Mouse (Mus musculus) heart, adult 2 months (tissue): ENCODE results near the gene Odc1. TPM values are rescaled to one million over a fixed set of nuclear protein-coding genes. Genes with fewer than 3 reads are reported as not detected.
A peak's percentile ranks its signal among the peaks of the same experiment; 100 is the strongest.

Experiments used
- DNase-seq, 2 experiments: peaks; one replicate each; pipeline ENCODE4 v3.0.0; 2021
- H3K27ac ChIP-seq: fragments of 200-600 bp; 2 replicates; pipeline ENCODE4 v1.8.1; 2022
- H3K27me3 ChIP-seq: fragments of 200-500 bp; 2 replicates; pipeline ENCODE4 v1.6.1; 2012; ENCODE audit warnings: mild to moderate bottlenecking, low read length, inconsistent platforms, mixed read lengths; ENCODE audit not compliant: control insufficient read depth, insufficient read depth
- H3K36me3 ChIP-seq: fragments of 200-500 bp; 2 replicates; pipeline ENCODE4 v1.6.1; 2012; ENCODE audit warnings: low read length, inconsistent platforms; ENCODE audit not compliant: control insufficient read depth, insufficient read depth
- H3K4me1 ChIP-seq: fragments of 200-500 bp; 2 replicates; pipeline ENCODE4 v1.6.1; 2011; ENCODE audit warnings: low read length; ENCODE audit not compliant: control insufficient read depth, insufficient read depth
- H3K4me3 ChIP-seq: fragments of 200-600 bp; 2 replicates; pipeline ENCODE4 v1.8.1; 2022
- H3K79me2 ChIP-seq: fragments of 200-500 bp; replicated peaks from 2 replicates; pipeline ENCODE4 v1.6.1; 2012; ENCODE audit warnings: mild to moderate bottlenecking, inconsistent platforms, low read length, moderate library complexity, mixed read lengths; ENCODE audit not compliant: control insufficient read depth, insufficient read depth
- H3K9ac ChIP-seq: fragments of 200-500 bp; 2 replicates; pipeline ENCODE4 v1.6.1; 2012; ENCODE audit warnings: low read depth, mild to moderate bottlenecking, control low read depth, inconsistent platforms, low read length, mixed read lengths
- CTCF ChIP-seq: fragments of 200-600 bp; IDR thresholded peaks from 2 replicates; pipeline ENCODE4 v1.8.1; 2022; ENCODE audit warnings: antibody characterized with exemption, mild to moderate bottlenecking, moderate library complexity
- EP300 ChIP-seq: fragments of 200-500 bp; IDR thresholded peaks from 2 replicates; pipeline ENCODE4 v1.6.1; 2011; ENCODE audit warnings: low read depth, low read length, control low read depth; ENCODE audit not compliant: insufficient read depth
- POLR2A ChIP-seq: fragments of 200-500 bp; IDR thresholded peaks from 2 replicates; pipeline ENCODE4 v1.6.1; 2011; ENCODE audit warnings: mild to moderate bottlenecking, low read depth, low read length, control low read depth; ENCODE audit not compliant: insufficient read depth
- WGBS: fragments of 180-500 bp; shearing (Covaris S2); methylation state at CpG from one replicate; pipeline ENCODE4 v1.1.7; 2018; 5-methylcytosine and 5-hydroxymethylcytosine counted together
- intact Hi-C: fragments of 180-260 bp; cut with DNase I; formaldehyde crosslinking; loops from one replicate; pipeline ENCODE4 v1.15.1; 2025
- polyA plus RNA-seq: library from polyadenylated mRNA; depleted of rRNA; stranded (reverse); fragments of >200 nt; gene quantifications from 2 replicates; pipeline ENCODE4 v1.2.3, GENCODE M21; 2012
- total RNA-seq, 2 experiments: library from RNA; stranded (reverse); gene quantifications; 2 replicates each; pipeline ENCODE4 v1.2.3; 2021

The Odc1 gene
- total and polyA plus RNA-seq, 3 experiments = 52.7 to 74.4 (median 72.2) TPM

- TF ChIP-seq POLR2A (no peak), EP300 (no peak), CTCF (no peak)
- Histone ChIP-seq H3K36me3 (no peaks in the 10 kb centered on the region), H3K27me3 (no peaks in the 10 kb centered on the region), H3K4me1 (peaks cover 1% of the 10 kb centered on the region; the same call in 1 of the 2 replicates), H3K79me2 (no peaks in the 10 kb centered on the region), H3K4me3 (no peak overlapping the region), H3K27ac (no peak overlapping the region), H3K9ac (no peak overlapping the region)
- DNase-seq = no peak
- intact Hi-C loops = no loop called here
- WGBS = 79% methylated on average over 4 of the region's 4 CpGs
These were observed 30.0 kb downstream of the Odc1 start for GRCm38 (mm10) chr12:17574591-17574990.

DNA sequence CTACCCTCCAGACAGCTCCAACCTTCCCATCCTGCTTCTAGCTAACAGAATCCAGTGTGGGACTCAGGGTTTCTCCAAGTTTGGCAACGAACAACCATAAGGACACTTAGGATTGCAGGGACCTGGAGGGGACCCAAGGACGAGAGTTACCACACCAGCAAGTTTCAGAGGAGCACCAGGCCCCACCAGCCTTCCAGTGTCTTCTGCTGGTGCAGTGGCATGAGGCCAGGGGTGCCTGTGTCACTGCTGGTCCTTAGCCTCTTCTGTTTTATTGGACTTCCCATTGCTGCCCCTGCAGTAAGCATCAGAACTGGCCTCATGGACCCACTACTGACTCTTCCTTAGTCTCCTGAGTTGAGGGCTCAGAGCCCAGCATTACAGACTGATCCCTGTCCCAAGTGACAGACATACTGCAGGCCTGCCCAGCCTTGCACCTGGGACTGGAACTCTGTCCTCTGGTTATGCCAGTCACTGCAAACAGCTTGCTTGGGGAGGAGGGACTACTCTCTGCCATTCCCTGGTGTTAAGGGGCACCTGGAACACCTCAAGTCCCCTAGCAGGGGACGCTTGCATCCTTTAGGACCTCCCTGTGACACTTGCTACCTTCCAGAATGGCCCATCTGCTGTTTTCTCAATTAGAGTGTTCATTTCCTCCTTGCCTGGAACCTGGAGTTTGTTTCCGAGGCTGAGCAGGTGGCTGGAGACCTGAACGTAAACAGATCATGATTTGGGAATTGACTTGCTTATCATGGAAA is 30.7 kb downstream of the Odc1 start:
- DNase-seq = no peak
- Histone ChIP-seq H3K27ac (no peak overlapping the region), H3K9ac (no peak overlapping the region), H3K27me3 (no peaks in the 10 kb centered on the region), H3K79me2 (no peaks in the 10 kb centered on the region), H3K4me3 (no peak overlapping the region), H3K36me3 (no peaks in the 10 kb centered on the region), H3K4me1 (peaks cover 1% of the 10 kb centered on the region; the same call in 1 of the 2 replicates)
- WGBS = 58% methylated on average over 5 of the region's 5 CpGs
- intact Hi-C loops = no loop called here
- no peak for TF ChIP-seq EP300
- TF ChIP-seq POLR2A = no peak
- TF ChIP-seq CTCF = no peak

DNA sequence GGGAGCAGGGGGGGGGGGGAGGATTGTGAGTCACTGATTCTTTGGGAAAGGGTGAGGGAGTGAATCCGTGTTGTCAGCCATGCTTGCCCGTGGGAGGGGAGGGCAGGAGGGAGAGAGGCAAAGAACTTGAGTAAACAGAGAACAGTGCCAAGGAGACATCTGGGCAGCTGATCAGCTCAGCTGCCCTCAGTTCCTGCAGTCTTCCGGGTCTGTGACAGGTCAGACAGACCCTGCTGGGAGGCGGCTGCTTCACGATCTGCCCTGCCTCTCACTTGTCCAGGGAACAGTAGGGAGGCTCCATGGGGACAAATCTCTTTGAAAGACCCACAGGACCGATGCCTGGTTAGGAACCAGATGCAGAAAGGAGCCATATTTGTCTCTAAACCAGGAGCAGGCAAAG is 31.4 kb downstream of the Odc1 start:
- whole genome bisulfite sequencing = 16% methylated on average over 6 of the region's 6 CpGs
- no peak for TF ChIP-seq POLR2A
- TF ChIP-seq EP300 = no peak
- no peak for TF ChIP-seq CTCF

GRCm38 (mm10) chr12:17578601-17579000 is 34.0 kb downstream of the Odc1 start:
- Histone ChIP-seq H3K9ac (no peak overlapping the region), H3K27ac (no peak overlapping the region), H3K4me3 (no peak overlapping the region), H3K4me1 (peaks cover 1% of the 10 kb centered on the region; the same call in 1 of the 2 replicates), H3K36me3 (no peaks in the 10 kb centered on the region), H3K79me2 (no peaks in the 10 kb centered on the region), H3K27me3 (no peaks in the 10 kb centered on the region)
- DNase-seq = no peak
- TF ChIP-seq CTCF = no peak
- TF ChIP-seq EP300 = no peak
- TF ChIP-seq POLR2A = no peak
- intact Hi-C loops = no loop called here
- WGBS = 29% methylated on average over 4 of the region's 4 CpGs

More for the DNA sequence above, 31.4 kb downstream of the Odc1 start:
- no peak overlapping the region for H3K4me3 ChIP-seq
- H3K79me2 ChIP-seq = no peaks in the 10 kb centered on the region
- no peaks in the 10 kb centered on the region for H3K36me3 ChIP-seq
- peak; percentile 26 to 41 for DNase-seq
- H3K9ac ChIP-seq = no peak overlapping the region
- no peaks in the 10 kb centered on the region for H3K27me3 ChIP-seq
- peaks cover 1% of the 10 kb centered on the region; the same call in 1 of the 2 replicates for H3K4me1 ChIP-seq
- intact Hi-C loops = no loop called here
- H3K27ac ChIP-seq = no peak overlapping the region

DNA sequence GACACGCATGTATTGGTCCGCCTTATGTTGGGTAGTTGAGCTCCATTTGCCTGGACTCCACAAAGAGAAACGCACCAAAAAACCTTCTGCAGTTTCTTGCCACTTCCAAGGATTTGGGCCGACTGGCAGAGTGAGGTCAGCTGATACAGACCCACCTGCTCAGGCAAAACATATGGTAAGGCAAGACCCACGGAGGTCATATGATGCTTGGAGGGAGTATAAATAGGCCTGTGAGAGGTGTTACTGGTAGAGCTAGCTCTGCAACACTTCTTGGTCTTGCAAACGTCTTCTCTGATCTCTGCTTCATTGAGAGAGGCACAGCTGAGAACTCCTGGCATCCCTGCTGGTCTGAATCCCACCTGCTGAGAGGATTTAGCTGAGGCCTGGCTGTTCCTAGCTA is 36.4 kb downstream of the Odc1 start:
- no peak overlapping the region for H3K9ac ChIP-seq

DNA sequence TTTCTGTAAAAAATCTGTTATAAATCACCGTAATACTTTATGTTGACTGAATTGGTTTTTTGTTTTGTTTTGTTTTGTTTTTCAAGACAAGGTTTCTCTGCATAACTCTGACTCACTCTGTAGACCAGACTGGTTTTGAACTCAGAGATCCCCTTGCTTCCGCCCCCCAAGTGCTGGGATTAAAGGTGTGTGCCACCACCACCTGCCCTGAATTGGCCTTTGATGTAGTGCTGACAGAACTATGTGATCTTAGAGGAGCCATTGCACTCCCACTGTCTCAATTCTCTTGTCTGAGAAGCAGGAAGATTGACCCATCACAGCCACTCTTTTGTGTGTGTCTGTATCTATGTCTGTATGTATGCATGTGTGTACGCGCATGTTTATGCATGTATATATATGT is 37.8 kb downstream of the Odc1 start:
- Histone ChIP-seq H3K27ac (no peak overlapping the region), H3K4me3 (no peak overlapping the region), H3K4me1 (no peaks in the 10 kb centered on the region), H3K27me3 (no peaks in the 10 kb centered on the region), H3K9ac (no peak overlapping the region), H3K79me2 (no peaks in the 10 kb centered on the region), H3K36me3 (no peaks in the 10 kb centered on the region)
- intact Hi-C loops = no loop called here
- TF ChIP-seq CTCF (no peak), POLR2A (no peak), EP300 (no peak)
- no peak for DNase-seq
- 95% methylated on average over 4 of the region's 4 CpGs for WGBS

More for the DNA sequence above, 36.4 kb downstream of the Odc1 start:
- Histone ChIP-seq H3K4me3 (no peak overlapping the region), H3K27me3 (no peaks in the 10 kb centered on the region), H3K4me1 (no peaks in the 10 kb centered on the region), H3K79me2 (no peaks in the 10 kb centered on the region), H3K27ac (no peak overlapping the region), H3K36me3 (no peaks in the 10 kb centered on the region)
- TF ChIP-seq EP300 (no peak), POLR2A (no peak), CTCF (no peak)
- intact Hi-C loops = no loop called here
- no peak for DNase-seq
- 66% methylated on average over 6 of the region's 6 CpGs for WGBS
